Mouse (Mus musculus): Measurements from ENCODE around the gene Psmb5.
A peak's percentile ranks its signal among the peaks of the same experiment; 100 is the strongest.
"Not testable (repeated sequence)": the region's sequence is repeated elsewhere in the genome, so short reads cannot be mapped to it uniquely, and the experiment has no call there.

The Psmb5 gene

DNA sequence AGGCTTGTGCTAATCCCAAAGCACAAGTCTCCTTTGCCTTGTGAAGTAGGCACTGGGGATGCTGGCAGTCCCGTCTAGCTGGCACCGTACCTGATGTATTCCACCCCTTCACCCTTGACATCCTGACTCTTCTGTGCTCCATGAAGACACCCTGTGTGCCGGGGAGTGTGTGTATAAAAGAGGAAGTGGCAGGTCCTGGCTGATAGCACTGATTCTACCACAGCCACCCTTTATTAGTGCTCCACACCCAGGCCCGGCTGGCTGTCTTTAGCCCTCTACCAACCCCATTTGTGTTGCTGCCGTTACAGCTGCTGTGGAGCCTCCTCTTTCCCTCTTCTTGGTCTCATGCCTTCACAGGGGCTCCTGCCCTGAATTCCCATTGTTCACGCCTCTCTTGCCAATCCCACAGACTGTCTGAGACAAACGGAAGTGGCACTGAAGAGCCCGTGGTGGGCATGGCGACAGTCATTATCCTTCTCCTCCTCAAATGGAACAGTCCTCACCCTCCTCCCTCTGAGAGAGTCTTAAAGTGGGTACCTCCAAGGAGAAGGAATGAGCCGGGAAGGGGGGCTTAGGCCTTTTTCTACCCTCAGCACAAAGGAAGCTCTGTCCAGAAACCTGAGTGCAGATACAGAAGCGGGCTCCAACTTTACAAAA, 12.9 kb upstream of the Psmb5 start:
- no peak for DNase-seq (ENCODE audit: low read depth, low spot score)

DNA sequence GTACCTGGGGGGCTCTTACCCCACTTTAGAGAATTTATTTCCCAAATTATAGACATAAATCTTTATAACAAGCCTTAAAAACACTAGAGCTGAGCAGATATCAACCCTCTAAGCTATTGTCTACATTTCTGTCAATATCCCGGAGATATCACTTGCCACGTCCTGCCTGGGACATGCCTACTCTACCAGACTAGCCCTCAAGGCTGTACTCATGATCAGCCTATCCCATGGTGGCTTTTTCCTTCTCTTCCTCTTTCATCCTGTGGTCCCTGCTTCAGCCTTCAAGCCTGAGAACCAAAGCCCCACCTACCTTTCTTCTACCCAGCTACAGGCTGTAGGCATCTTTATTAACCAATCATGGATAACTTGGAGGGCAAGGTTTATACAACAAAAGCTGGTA, 12.0 kb upstream of the Psmb5 start:
- no peak for DNase-seq (ENCODE audit: low read depth, low spot score)

DNA sequence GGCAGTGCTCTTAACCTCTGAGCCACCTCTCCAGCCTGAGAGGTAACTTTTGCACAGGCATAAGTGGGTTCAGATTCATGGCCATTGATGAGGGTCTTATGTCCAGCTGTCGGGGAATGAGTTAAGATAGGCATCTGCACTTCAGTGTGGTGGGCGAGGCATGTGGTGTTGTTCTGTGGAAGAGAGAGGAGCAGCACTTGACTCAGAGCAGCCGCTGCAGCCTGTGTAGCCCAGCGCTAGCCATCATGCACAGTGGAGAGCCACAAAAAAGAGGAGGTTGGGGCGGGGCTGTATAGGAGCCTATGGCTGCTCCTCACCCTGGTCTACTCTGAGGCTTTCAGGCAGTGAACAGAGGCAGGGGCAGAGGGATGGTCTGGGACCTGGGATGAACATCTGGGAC, 10.3 kb upstream of the Psmb5 start:
- no peak for DNase-seq (ENCODE audit: low read depth, low spot score)

DNA sequence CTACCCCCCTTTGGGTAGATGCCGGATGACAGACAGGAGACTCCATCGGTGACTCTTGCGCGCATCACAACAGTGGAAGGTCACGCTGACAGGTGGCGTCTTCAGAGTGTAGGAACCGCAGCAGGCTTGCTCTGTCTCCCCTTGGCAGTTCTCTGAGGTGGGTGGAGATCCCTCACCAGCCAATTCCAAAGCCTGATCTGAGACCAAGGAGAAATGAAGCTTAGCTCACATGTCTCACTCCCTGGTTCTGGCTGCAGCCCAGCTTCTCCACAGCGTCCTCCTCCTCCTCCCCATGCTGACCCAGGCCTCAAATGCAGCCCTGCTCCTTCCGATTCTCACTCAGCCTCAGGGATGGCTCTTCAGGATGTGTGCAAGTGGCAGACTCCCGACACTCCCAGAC, 7.2 kb upstream of the Psmb5 start:
- peak; percentile 64 for DNase-seq (ENCODE audit: low read depth, low spot score)

DNA sequence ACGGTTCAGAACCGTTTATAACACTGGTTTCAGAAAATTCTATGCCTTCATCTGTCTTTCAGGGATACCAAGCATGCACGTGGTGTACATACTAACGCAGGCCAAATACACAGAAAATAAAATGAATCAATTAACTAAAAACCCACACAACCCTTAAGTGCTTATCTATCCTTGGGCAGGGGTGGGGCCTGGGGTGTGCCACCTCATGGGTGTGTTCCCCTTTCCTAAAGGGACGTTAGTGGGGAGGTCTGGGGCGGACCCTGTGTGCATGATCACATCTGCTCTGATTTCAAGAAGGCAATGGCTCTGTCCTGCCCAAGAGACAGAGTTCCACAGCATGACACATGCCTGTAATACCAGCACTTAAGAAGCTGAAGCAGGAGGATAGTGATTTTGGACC, 5.5 kb upstream of the Psmb5 start:
- no peak for DNase-seq (ENCODE audit: low read depth, low spot score)

DNA sequence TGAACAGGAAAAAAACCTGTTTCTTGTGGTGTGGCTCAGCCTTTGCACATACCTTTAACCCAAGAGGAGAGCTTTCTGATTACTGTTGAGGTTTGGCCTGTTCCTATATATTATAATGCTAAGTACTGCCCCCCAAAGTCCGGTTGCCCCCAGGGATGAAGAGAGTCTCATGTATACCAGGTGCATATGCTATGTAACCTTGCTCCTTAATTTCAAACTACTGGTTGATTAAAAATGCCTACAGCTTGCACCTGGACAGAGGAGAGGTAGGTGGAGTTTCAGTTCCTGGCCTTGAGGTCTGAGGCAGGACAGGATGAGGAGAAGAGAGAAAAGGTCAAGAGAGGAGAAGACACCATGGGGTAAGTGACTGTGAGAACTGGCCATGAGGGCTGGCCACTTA, 3.3 kb upstream of the Psmb5 start, which contains the start of gene Psmb11:
TSS of gene Psmb11 (plus strand) at position 301 of the 400 bp plus-strand sequence.
- no peak for DNase-seq (ENCODE audit: low read depth, low spot score)

DNA sequence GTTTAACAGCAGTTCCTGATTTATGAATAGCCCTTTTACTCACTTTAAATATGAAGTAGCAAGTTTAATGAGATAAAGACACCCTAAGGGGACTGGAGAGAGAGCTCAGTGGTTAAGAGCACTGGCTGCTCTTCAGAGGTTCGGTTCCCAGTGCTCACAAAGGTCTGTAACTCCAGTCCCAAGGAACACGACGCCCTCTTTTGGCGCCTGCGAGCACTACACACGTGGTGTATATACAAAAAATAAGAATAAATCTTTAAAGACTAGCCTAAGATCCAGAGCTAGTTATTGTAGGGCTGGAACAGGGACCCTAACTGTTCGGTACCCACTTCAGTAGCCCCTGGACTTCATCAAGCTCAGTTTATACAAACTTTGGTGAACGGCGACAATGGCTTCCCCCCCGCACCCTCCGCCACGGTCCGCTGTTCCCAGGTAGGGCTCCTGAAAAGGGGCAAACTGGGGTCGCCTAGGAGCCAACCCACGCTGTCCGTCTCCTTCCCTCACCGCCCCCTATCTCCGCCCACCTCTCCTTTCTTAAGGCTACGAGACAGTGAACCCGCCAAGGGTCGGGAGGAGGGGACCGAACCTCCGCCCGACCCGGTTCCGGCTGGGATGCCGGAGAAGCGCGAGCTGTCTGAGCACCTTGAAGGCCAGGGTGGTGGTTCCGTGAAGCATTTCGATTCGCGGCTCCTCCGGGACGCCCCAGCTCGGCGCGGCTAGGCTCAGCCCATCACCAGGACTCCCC, 498 bp downstream of the Psmb5 start:
- DNase-seq (ENCODE audit: low read depth, low spot score) = no peak

DNA sequence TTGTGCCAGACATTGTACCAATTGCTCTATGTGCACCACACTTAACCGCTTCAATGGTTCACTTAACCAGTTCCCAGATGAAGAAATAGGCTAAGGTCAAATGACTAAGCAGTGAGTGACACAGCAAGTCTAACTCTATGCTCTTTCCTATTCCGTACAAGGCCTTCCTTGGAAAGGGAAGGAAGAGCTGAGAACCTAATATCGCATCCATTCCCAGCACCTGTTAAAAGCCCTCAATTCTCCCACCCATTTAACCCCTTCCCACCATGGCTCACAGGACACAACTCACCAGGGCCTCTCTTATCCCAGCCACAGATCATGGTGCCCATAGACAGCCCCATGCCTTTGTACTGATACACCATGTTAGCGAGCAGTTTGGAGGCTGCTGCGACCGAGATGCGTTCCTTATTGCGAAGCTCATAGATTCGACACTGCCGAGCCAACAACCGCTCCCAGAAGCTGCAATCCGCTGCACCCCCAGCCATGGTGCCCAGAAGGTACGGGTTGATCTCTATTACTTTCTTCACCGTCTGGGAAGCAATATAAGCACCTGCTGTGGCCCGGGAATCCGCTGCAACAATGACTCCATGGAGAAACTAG, 1.5 kb downstream of the Psmb5 start:
- DNase-seq (ENCODE audit: low read depth, low spot score) = no peak

DNA sequence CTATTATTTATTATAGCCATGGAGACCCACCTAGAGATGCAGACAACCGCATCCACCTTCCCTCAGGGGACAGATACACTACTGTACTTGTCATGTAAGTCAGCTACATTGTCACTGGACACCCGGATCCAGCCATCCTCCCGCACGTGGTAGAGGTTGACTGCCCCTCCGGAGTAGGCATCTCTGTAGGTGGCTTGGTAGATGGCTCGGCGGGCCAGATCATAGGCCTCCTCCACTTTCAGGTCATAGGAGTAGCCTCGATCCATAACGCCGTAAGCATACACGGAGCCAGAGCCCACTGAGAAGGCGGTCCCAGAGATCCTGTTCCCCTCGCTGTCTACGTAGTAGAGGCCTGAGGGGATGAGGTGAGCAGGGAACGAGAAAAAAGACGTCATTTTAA, 3.7 kb downstream of the Psmb5 start:
- DNase-seq (ENCODE audit: low read depth, low spot score) = not testable (repeated sequence)

DNA sequence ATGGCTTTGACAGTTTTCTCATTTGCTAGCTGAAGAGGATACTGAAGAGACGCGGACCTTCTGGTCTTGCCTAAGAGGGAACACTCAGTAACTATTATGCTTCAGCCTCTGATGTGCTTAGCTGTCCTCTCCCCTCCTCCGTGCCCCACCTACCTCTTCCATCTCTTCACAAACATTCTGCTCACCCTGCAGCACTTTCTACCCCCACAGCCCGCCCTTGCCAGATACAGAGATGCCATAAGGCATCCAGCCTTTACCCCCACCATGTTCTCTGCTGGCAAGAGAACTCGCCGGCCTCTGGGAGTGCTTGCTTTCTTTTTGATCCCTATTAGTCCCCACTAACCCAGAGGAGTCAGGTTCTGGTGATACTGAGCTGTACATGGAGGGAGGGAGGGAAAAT, 7.2 kb downstream of the Psmb5 start:
- peak; percentile 84 for DNase-seq (ENCODE audit: low read depth, low spot score)

DNA sequence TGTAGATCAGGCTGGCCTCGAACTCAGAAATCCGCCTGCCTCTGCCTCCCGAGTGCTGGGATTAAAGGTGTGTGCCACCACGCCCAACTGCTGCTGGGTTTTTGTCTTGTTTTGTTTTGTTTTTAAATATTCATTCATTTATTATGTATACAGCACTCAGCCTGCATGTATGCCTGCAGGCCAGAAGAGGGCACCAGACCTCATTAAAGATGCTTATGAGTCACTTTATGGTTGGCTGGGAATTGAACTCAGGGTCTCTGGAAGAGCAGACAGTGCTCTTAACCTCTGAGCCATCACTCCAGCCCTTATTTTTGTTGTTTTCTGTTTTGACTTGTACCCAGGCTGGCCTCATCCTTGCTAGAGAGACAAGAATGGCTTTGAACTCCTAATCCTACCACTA, 7.9 kb downstream of the Psmb5 start:
- DNase-seq (ENCODE audit: low read depth, low spot score) = peak; percentile 45

DNA sequence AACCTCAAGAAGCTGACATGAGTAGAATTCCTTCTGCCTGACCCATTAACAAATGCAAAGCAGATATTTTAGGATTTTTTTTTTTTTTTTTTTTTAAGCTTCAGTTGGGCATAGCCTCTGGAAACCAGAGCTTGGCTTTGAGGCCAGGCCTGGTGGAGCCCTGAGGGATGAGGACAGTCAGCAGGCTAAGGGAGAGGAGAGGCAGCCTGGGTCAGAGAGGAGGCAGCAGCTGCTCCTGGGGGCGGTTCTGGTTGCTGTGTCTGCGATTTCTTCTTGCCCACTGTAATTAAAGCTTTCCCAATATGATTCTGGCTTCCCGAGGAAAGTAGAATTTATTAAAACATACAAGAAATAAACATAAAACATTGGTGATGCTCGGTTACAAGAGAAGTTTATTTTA, 8.6 kb downstream of the Psmb5 start:
- no peak for DNase-seq (ENCODE audit: low read depth, low spot score)

DNA sequence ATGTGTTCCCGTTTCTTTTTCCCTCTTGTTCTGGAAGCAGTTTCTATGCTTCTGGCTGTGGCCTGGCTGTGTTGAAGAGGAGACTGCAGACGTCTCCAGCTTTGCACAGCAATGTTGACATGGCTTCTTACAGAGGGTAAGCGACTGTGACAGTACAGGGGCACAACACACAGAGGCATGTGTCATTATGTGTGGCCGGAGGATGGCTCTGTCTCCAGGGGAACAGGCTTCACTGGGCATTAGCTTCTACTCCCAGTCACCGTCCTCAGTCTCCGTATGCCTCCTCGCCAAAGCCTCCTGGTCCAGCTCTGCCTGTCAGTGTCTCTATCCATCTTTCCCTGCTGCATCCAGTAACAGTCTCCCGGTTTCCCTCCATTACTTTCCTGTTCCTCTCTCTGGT, 10.6 kb downstream of the Psmb5 start:
- no peak for DNase-seq (ENCODE audit: low read depth, low spot score)

DNA sequence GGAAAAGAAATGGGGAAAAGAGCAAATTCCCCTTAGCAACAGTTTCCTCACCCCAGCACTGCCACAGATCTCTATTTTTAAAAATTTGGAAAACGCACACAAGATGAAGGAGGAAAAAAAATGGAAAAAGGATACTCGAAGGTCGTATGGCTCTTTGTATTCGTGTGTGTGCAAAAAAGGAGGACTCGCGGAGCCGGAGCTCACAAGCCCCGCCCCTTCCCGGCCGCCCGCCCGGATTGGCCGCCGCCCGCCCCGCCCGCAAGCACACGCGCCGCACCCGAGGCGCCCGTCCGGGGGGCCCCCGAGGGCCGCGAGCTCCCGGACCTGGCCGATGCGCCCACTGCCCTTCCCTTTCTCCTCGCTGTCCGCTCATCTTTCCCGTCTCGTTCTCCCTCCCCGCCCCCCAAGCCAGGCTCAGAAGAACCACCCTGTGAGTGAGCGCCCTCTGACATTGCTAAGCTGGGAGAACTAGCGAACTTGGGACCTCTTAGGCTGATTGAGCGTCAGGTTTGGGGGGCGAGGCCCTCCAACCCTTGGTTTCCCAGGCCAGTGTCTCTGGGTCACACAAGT, 12.0 kb downstream of the Psmb5 start, which contains the start of gene 4931414P19Rik:
TSS of gene 4931414P19Rik (minus strand) at position 242 of the 570 bp plus-strand sequence.
- peak; percentile 80 for DNase-seq (ENCODE audit: low read depth, low spot score)

DNA sequence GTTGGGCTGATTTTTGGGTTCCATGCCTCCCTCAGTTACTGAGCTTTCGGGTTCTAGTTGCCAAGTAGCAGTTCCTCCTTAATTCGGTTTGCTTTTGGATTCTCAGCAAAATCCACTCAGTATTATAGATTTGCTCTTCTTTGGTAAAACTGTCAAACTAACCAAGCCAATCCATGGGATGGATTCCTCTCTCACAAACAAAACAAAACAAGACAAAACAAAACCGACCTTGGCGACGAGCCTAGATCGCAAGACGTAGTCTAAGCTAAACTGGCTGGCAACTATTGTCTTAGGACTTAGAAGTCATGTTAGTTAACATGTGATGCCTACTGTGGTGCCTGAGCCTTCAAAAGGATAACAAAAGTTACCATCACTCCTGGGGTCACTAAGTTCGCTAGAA, 14.1 kb downstream of the Psmb5 start:
- DNase-seq (ENCODE audit: low read depth, low spot score) = no peak

DNA sequence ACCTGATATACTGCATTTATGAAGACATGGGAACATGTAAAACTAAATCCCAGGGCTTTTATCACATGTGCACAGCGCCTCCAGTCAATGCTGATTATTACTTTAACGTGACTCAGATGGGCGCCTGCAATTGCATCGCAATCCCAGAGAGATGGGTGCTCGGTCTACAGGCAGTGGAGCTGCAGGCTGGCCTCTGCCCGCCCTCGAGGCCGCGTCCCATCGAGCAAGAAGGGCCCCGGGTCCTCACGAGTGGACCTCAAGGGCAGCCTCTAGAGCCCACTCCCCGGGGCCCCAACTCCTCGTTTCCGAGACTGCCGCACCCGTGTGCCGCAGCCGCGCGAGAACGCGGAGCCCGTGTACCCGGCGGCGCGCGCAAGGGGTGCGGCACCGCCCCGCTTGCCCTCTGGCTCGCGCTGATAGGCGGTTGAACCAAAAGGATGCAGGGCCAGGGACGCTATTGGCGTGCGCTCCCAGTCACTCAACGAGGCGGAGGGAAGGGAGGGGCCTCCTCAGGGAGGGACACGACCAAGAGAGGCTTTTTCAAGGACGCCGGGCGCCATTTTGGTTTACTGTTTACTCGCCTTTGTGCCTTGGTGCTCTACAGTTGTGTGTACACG, 14.7 kb downstream of the Psmb5 start:
- peak; percentile 99 for DNase-seq (ENCODE audit: low read depth, low spot score)

DNA sequence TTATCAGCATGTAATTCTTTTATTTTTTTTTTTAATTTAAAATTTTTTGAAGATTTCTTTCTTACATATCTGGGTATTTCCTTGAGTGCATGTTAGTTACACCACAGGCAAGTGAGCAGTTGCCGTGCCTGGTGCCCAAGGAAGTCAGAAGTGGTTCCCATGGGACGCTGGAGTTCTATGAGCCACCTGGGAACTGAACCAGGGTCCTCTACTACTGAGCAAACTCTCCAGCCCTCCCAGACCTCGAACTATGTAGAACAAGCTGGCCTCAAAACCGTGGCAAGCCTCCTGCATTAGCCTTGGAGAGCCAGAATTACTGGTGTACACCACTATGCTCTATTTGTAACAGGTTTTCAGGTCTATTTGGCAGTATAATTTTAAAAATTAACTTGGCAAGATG, 15.2 kb downstream of the Psmb5 start:
- DNase-seq (ENCODE audit: low read depth, low spot score) = no peak

DNA sequence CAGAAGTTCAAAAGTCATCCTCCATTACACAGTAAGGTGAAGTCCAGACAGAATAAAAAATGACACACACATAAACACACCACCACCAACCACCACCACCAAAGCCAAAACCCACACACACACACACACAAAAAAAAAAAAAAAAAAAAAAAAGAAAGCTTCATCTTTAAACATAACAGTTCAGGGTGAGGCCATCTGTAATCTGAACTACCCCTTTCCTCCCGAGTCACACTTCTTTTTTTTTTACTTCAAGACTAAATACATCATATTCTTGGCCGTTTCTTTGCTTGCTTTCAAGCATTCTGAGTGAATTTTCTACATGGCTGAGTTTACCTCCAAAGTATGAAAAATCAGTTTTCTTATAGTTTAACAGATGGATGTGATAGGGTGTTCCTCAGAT, 16.2 kb downstream of the Psmb5 start:
- no peak for DNase-seq (ENCODE audit: low read depth, low spot score)

DNA sequence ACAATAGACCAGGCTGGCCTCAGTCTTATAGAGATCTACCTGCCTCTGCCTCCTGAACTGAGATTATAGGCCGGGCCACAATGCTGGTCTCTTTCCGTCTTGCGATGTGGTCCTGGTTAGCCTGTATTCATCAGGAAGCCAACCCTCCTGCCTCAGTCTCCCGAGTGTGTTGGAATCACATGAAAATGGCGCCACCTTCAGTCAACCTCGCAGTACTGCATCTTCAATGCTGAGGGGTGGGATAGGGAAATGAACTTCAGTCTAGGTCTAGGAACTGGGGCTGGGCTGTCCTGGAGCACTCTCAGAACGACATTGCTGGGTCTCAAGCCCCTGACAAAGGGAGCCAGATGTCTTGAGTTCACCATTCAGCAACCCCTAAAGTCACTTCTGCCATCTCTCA, 20.7 kb downstream of the Psmb5 start:
- DNase-seq (ENCODE audit: low read depth, low spot score) = no peak

DNA sequence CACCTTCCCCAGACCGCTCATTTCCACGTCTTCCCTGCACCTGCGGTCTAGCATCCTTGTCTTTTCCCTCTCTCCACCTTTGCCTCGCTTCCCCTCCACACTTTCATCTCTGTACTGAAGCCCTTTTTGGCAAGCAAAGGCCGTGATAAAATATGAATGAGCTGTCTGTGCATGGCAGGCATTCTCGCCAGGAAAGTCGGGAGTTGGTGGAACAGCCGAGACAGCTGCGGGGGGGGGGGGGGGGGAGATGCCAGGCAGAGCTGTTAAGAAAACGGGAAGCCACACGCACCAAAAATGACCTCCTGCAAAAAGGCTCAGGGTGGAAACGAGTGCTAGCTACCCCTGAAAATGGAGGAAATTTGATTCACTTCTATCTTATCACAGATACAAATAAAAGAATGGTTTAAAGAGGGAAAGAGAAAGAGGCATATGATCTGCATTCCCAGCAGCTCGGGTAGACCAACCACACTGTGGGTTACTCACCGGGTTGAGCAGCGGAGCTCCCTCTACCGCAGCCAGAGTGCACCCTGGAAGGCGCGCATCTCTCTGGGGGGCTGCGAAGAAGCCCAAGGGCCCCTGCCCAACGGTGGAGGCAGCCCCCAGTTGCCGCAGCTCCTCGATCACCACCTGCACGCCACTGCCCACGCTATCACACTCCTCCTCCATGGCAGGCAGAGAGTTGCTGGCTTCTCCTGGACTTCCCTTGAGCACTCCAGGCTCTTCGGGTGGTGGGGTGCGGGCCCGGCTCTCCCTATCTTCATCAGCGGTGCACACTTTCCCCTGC, 23.0 kb downstream of the Psmb5 start:
- peak; percentile 83 for DNase-seq (ENCODE audit: low read depth, low spot score)

DNA sequence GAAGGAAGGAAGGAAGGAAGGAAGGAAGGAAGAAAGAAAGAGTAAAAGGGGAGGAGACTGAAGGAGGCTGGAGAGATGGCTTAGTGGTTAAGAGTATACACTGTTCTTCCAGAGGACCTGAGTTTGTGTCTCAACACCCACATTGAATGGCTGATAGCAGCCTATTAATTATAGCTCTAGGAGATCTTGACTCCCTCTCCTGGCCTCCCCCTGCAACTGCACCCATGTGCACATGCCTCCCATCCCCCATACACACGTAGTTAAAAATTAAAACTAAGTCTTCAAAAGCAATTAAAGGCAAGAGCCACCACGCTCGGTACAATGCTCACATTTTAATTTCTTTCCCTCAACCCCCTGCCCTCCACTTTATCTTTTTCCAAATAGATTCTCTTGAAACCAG, 23.8 kb downstream of the Psmb5 start:
- DNase-seq (ENCODE audit: low read depth, low spot score) = peak; percentile 42
